Mouse (Mus musculus): Measurements from ENCODE around the gene Hist1h2br. TPM values are rescaled to one million over a fixed set of nuclear protein-coding genes. Genes with fewer than 3 reads are reported as not detected.
"Not testable (repeated sequence)": the region's sequence is repeated elsewhere in the genome, so short reads cannot be mapped to it uniquely, and the experiment has no call there.

The Hist1h2br gene
- polyA plus RNA-seq, 1 experiment = 0.92 TPM

DNA sequence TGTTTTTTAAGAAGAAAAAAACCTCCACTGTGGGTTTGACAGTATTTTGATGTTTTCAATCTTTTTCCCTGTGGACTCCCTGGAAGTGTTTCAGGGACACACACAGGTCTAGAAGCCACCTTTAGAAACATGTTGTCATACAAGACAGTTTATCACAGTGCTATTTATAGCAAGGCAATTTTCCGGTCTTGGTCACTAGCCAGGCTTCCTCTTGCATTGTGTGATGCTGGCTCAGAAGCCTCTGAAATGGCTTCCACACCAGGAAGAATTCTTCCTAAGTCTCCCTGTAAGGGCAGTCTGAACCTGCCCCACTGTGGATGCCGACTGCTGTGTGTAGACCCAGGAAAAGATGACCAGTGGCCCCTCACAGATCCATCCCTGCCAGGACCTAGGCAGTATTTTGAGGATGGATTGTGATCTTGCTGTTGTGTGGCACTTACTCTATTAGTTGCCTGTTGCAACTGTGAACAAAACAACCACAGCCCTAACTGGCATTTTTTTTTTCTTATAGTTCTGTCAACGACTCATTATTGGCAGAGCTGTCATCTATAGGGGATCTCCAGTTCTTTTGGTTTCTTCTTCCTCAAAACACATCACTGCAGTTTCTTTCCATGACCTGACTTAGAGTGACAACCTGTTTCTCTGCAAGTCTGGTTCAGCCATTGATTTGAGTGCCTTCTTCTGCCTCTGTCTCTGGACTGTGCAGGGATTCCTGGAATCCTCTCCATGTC is 18.8 kb downstream of the Hist1h2br start:
- TF ChIP-seq POLR2A (IDR thresholded peaks at IDR 0.05; ENCODE audit: extremely low read depth, insufficient read depth, low read length) (no peak), CTCF (IDR thresholded peaks at IDR 0.05; ENCODE audit: extremely low read depth, insufficient read depth, low read length) (no peak)
- H3K27ac ChIP-seq (ENCODE audit: insufficient read depth, low read length) = no peak overlapping the region
- no peaks in the 10 kb centered on the region for H3K4me1 ChIP-seq (ENCODE audit: control insufficient read depth, insufficient read depth, low read length)
- H3K4me3 ChIP-seq (ENCODE audit: insufficient read depth, low read length) = no peak overlapping the region

GRCm38 (mm10) chr13:21855146-21855545 is 21.6 kb downstream of the Hist1h2br start:
- Histone ChIP-seq H3K27ac (ENCODE audit: insufficient read depth, low read length) (no peak overlapping the region), H3K4me3 (ENCODE audit: insufficient read depth, low read length) (peak overlapping the region; percentile 72), H3K4me1 (ENCODE audit: control insufficient read depth, insufficient read depth, low read length) (no peaks in the 10 kb centered on the region)
- no peak for TF ChIP-seq POLR2A (IDR thresholded peaks at IDR 0.05; ENCODE audit: extremely low read depth, insufficient read depth, low read length)

DNA sequence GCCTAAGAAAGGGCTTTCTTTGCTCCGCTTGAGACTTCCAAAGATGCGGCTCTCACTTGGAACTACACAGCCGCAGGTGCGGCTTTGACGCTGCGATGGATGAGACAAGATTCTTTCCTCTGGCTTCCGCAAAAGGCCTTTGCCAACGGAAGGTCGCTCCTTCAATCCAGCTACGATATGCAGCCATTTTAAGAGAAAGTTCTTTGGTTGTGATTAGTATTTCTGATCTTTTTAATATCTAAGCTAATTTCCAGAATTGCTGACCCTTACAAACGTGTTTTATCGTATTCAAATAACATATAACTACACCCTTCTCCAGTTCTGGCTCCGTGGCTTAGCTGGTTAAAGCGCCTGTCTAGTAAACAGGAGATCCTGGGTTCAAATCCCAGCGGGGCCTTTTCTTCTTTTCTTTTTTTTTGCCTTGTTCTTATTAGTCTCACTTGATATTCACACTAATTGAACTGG is 22.2 kb downstream of the Hist1h2br start:
- Histone ChIP-seq H3K4me3 (ENCODE audit: insufficient read depth, low read length) (peak overlapping the region; percentile 72), H3K27ac (ENCODE audit: insufficient read depth, low read length) (no peak overlapping the region), H3K4me1 (ENCODE audit: control insufficient read depth, insufficient read depth, low read length) (no peaks in the 10 kb centered on the region)
- no peak for TF ChIP-seq POLR2A (IDR thresholded peaks at IDR 0.05; ENCODE audit: extremely low read depth, insufficient read depth, low read length)
- TF ChIP-seq CTCF (IDR thresholded peaks at IDR 0.05; ENCODE audit: extremely low read depth, insufficient read depth, low read length) = no peak

- Histone ChIP-seq H3K27ac (ENCODE audit: insufficient read depth, low read length) (no peak overlapping the region), H3K4me3 (ENCODE audit: insufficient read depth, low read length) (no peak overlapping the region), H3K4me1 (ENCODE audit: control insufficient read depth, insufficient read depth, low read length) (no peaks in the 10 kb centered on the region)
- TF ChIP-seq POLR2A (IDR thresholded peaks at IDR 0.05; ENCODE audit: extremely low read depth, insufficient read depth, low read length) (no peak), CTCF (IDR thresholded peaks at IDR 0.05; ENCODE audit: extremely low read depth, insufficient read depth, low read length) (no peak)
These were observed 28.1 kb downstream of the Hist1h2br start for GRCm38 (mm10) chr13:21861608-21862007.

GRCm38 (mm10) chr13:21865503-21865902 is 32.0 kb downstream of the Hist1h2br start:
- not testable (repeated sequence) for H3K4me3 ChIP-seq (ENCODE audit: insufficient read depth, low read length); H3K27ac ChIP-seq (ENCODE audit: insufficient read depth, low read length); H3K4me1 ChIP-seq (ENCODE audit: control insufficient read depth, insufficient read depth, low read length)

- H3K4me1 ChIP-seq (ENCODE audit: control insufficient read depth, insufficient read depth, low read length) = no peaks in the 10 kb centered on the region
- no peak overlapping the region for H3K27ac ChIP-seq (ENCODE audit: insufficient read depth, low read length)
- TF ChIP-seq POLR2A (IDR thresholded peaks at IDR 0.05; ENCODE audit: extremely low read depth, insufficient read depth, low read length) = no peak
- TF ChIP-seq CTCF (IDR thresholded peaks at IDR 0.05; ENCODE audit: extremely low read depth, insufficient read depth, low read length) = no peak
- no peak overlapping the region for H3K4me3 ChIP-seq (ENCODE audit: insufficient read depth, low read length)
These were observed 47.2 kb downstream of the Hist1h2br start for GRCm38 (mm10) chr13:21880735-21881134.

- Histone ChIP-seq H3K4me1 (ENCODE audit: control insufficient read depth, insufficient read depth, low read length) (no peaks in the 10 kb centered on the region), H3K27ac (ENCODE audit: insufficient read depth, low read length) (no peak overlapping the region), H3K4me3 (ENCODE audit: insufficient read depth, low read length) (peak overlapping the region; percentile 39)
- TF ChIP-seq POLR2A (IDR thresholded peaks at IDR 0.05; ENCODE audit: extremely low read depth, insufficient read depth, low read length) (no peak), CTCF (IDR thresholded peaks at IDR 0.05; ENCODE audit: extremely low read depth, insufficient read depth, low read length) (no peak)
These were observed 48.5 kb downstream of the Hist1h2br start for GRCm38 (mm10) chr13:21881878-21882669.

- H3K4me1 ChIP-seq (ENCODE audit: control insufficient read depth, insufficient read depth, low read length) = no peaks in the 10 kb centered on the region
- peak overlapping the region; percentile 38 for H3K4me3 ChIP-seq (ENCODE audit: insufficient read depth, low read length)
- no peak for TF ChIP-seq POLR2A (IDR thresholded peaks at IDR 0.05; ENCODE audit: extremely low read depth, insufficient read depth, low read length)
- TF ChIP-seq CTCF (IDR thresholded peaks at IDR 0.05; ENCODE audit: extremely low read depth, insufficient read depth, low read length) = no peak
- H3K27ac ChIP-seq (ENCODE audit: insufficient read depth, low read length) = no peak overlapping the region
These were observed 49.3 kb downstream of the Hist1h2br start for GRCm38 (mm10) chr13:21882760-21883405.

DNA sequence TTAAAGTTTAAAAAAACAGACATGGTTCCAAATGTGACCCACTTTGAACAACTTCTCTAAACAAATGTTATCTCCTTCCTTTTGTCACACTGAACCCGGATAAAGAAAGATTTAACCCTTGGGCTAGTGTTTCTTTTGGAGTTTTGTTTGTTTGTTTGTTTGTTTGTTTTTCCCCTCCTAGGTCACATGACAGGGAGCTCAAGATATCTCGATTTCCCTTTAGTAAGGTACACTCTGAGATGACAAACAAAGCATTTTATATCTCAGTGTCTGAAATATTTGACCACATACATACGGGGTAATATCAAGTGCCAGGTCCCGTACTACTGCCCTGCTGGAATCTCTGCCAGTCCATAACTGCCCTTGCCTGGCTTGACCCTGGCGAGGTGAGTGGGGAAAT is 49.9 kb downstream of the Hist1h2br start:
- Histone ChIP-seq H3K4me1 (ENCODE audit: control insufficient read depth, insufficient read depth, low read length) (no peaks in the 10 kb centered on the region), H3K27ac (ENCODE audit: insufficient read depth, low read length) (no peak overlapping the region), H3K4me3 (ENCODE audit: insufficient read depth, low read length) (no peak overlapping the region; the same call in 1 of the 2 replicates)
- no peak for TF ChIP-seq CTCF (IDR thresholded peaks at IDR 0.05; ENCODE audit: extremely low read depth, insufficient read depth, low read length)
- no peak for TF ChIP-seq POLR2A (IDR thresholded peaks at IDR 0.05; ENCODE audit: extremely low read depth, insufficient read depth, low read length)

Data from cortical plate, adult 2 months (tissue).